Mouse (Mus musculus) ES-E14 (cell line): ENCODE measurements around the gene Nfib. TPM values are rescaled to one million over a fixed set of nuclear protein-coding genes. Genes with fewer than 3 reads are reported as not detected.

Experiments used
- DNase-seq: peaks from one replicate; pipeline ENCODE4 v3.0.0-alpha.2; 2013; ENCODE audit warnings: low read depth, low spot score
- H3K27ac ChIP-seq: 2 replicates; pipeline ENCODE4 v1.5.1; 2012; ENCODE audit warnings: low read depth, mild to moderate bottlenecking, low read length, moderate library complexity, mixed read lengths; ENCODE audit not compliant: poor library complexity, insufficient read depth, severe bottlenecking
- H3K36me3 ChIP-seq: 2 replicates; pipeline ENCODE4 v1.6.1; 2012; ENCODE audit warnings: mild to moderate bottlenecking, low read length, moderate library complexity, mixed read lengths; ENCODE audit not compliant: control insufficient read depth, poor library complexity, insufficient read depth, severe bottlenecking
- H3K4me1 ChIP-seq, 2 experiments: fragments of 150-350 bp in 1 of 2; sonication (generic) in 1 of 2; 2 replicates each; pipeline ENCODE4 v1.6.1; 2012; ENCODE audit warnings: low read length in 2 of 2, mild to moderate bottlenecking in 1 of 2, mixed read lengths in 1 of 2; ENCODE audit not compliant: control insufficient read depth in 2 of 2, insufficient read depth in 2 of 2, poor library complexity in 1 of 2
- H3K4me3 ChIP-seq, 2 experiments: fragments of 150-350 bp in 1 of 2; sonication (generic) in 1 of 2; 2 replicates each; pipeline ENCODE4 v1.5.1; 2012; ENCODE audit warnings: low read length in 2 of 2, low read depth in 1 of 2, mild to moderate bottlenecking in 1 of 2, mixed read lengths in 1 of 2; ENCODE audit not compliant: insufficient read depth in 1 of 2, poor library complexity in 1 of 2, severe bottlenecking in 1 of 2
- H3K9ac ChIP-seq: 2 replicates; pipeline ENCODE4 v1.6.1; 2012; ENCODE audit warnings: low read depth, mild to moderate bottlenecking, low read length, mixed read lengths; ENCODE audit not compliant: poor library complexity, insufficient read depth, severe bottlenecking
- H3K9me3 ChIP-seq: fragments of 150-350 bp; sonication (generic); 2 replicates; pipeline ENCODE4 v1.6.1; 2012; ENCODE audit warnings: low read depth, mild to moderate bottlenecking, low read length; ENCODE audit not compliant: control insufficient read depth, insufficient read depth
- CHD2 ChIP-seq: IDR thresholded peaks from 2 replicates; pipeline ENCODE4 v1.6.1; 2014; ENCODE audit warnings: mild to moderate bottlenecking, low read depth, low read length, inconsistent platforms
- HCFC1 ChIP-seq: IDR thresholded peaks from 2 replicates; pipeline ENCODE4 v1.6.1; 2012; ENCODE audit warnings: low read length, inconsistent platforms, borderline replicate concordance; ENCODE audit not compliant: insufficient read depth
- MAFK ChIP-seq: IDR thresholded peaks from 2 replicates; pipeline ENCODE4 v1.6.1; 2014; ENCODE audit warnings: mild to moderate bottlenecking, low read depth, low read length, inconsistent platforms; ENCODE audit not compliant: insufficient read depth
- ZC3H11A ChIP-seq: IDR thresholded peaks from 2 replicates; pipeline ENCODE4 v1.6.1; 2012; ENCODE audit warnings: low read depth, mild to moderate bottlenecking, inconsistent platforms, low read length, borderline replicate concordance
- ZNF384 ChIP-seq: IDR thresholded peaks from 2 replicates; pipeline ENCODE4 v1.6.1; 2012; ENCODE audit warnings: low read depth, low read length, inconsistent platforms
- in situ Hi-C, 2 experiments: fragments of 600-800 bp; cut with MboI; formaldehyde crosslinking; loops; one replicate each; pipeline ENCODE4 v1.15.1; 2025; ENCODE audit warnings: low sequenced_read_pairs in 2 of 2, inconsistent platforms in 1 of 2; ENCODE audit not compliant: unreplicated experiment in 2 of 2
- total RNA-seq: library from RNA; depleted of rRNA; stranded (reverse); fragments of 300-350 nt; gene quantifications from 2 replicates; pipeline ENCODE4 v1.2.3, GENCODE M21; 2012

Gene Nfib
- total RNA-seq, 1 experiment, result 8.9 TPM

DNA sequence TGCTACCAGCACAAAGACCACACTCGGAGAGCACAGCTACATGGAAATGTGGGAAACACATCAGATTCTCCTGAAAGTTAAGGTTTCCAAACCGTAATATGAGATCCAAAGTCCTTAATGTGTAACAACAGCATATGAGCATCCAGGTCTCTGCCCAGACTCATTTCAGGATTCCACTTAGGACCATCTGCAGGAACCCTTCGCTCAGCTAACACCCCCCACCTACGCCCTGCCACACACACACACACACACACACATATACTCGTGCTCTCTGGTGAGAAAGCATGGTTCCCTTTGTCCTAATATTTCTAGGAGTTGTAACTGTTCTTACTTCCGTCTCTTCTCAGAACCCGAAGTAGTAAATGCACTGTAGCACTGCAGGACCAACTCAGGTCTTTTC is 292.9 kb downstream of the Nfib start:
- H3K4me1 ChIP-seq, result peaks cover 5 to 9% of the 10 kb centered on the region in 2 experiments
- no peak for DNase-seq
- H3K36me3 ChIP-seq, result no peaks in the 10 kb centered on the region
- H3K9me3 ChIP-seq, result no peaks in the 10 kb centered on the region
- no peak overlapping the region for H3K9ac ChIP-seq
- H3K4me3 ChIP-seq, result no peak overlapping the region
- H3K27ac ChIP-seq, result no peak overlapping the region
- in situ Hi-C loops, result no loop called here
- no peak for TF ChIP-seq ZNF384
- TF ChIP-seq MAFK, result no peak
- TF ChIP-seq CHD2, result no peak
- TF ChIP-seq HCFC1, result no peak
- no peak for TF ChIP-seq ZC3H11A

DNA sequence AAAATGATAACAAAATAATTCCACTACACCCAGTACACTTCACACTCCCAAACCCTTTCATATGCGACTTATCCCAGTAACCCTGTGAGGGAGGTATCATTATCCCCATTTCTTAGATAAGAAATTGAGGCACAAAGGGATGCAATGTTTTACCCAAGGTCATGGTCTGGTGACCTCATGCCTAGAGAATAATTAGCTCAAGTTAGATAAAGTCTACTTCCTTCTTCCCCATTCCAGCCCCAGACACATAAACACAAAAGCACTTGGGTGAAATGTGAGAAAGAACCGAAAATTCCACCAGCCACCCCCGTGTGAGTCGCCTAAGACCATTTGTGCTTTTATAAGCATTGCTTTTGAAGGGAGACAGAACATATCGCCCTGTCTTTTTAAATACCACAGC is 293.6 kb downstream of the Nfib start:
- no peak overlapping the region for H3K27ac ChIP-seq
- DNase-seq, result no peak
- H3K36me3 ChIP-seq, result no peaks in the 10 kb centered on the region
- H3K4me1 ChIP-seq, result peaks cover 5 to 9% of the 10 kb centered on the region in 2 experiments
- no peak for TF ChIP-seq HCFC1
- no peak for TF ChIP-seq MAFK
- no peak for TF ChIP-seq ZC3H11A
- TF ChIP-seq CHD2, result no peak
- TF ChIP-seq ZNF384, result no peak
- in situ Hi-C loops, result no loop called here
- no peak overlapping the region for H3K9ac ChIP-seq
- H3K4me3 ChIP-seq, result no peak overlapping the region
- no peaks in the 10 kb centered on the region for H3K9me3 ChIP-seq

DNA sequence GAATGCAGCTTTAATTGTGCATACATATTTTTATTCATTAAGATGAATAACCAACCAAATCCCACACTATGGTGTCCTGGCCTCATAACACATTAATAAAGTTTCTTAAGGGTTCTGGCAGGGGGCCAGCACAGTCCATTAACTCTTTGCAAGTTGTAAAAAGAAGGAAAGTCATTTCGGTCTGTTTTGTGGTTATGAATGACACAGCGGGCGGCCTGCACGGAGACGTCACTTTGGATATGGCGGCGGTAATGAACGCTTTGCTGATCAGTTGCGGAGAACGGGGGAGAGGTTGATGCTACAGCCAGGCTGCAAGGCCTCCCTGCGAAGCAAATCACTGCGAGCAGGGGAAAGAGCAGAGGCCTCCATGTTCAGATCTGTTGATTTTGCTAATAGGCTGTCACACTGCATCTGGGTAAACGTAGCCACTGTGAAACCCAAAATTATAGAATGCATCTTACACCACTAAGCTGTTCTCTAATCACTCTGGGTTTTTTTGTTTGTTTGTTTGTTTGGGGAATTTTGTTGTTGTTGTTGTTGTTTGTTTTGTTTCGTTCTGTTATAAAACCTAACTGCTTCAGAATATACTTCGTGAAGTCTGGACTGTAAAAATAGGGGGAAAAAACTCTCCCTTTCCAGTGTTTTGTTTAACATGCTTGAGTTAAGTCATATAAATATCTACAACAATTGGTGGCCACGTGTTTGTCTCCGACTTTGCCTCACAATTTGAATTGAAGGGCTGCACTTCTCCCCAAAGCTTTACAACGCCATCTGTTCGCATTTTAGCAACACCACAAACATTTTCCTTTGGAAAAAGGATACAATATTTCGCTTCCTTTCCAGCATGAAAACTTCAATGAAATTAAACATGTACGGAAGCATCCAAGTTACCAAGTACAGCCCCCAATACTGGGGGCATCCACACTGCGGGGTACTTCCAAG is 296.8 kb downstream of the Nfib start:
- Histone ChIP-seq H3K4me1 (peaks cover 10 to 18% of the 10 kb centered on the region in 2 experiments), H3K9me3 (no peaks in the 10 kb centered on the region), H3K4me3 (no peak overlapping the region; a peak in 1 of 4 replicates), H3K9ac (peak overlapping the region; percentile 50; the same call in 1 of the 2 replicates), H3K36me3 (no peaks in the 10 kb centered on the region), H3K27ac (no peak overlapping the region)
- no peak for TF ChIP-seq ZC3H11A
- no peak for DNase-seq
- in situ Hi-C loops, result no loop called here

DNA sequence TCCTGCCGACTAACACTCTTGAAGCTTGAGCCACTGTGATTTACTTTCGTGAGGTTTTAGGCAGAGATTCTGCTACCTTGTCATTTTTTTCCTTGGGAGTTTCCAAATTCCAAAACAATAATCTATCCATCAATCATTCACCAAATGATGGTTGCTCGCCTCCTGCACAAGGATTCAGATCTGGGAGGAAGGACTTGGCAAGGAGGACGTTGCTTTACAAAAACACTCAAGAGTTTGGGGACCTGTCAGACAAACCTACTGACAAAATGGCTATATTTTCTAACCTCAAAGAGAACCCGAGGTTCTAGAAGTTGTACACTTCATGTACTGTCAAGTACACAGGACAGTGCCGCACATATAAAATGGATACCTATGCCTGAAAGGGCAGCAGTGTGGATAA is 299.0 kb downstream of the Nfib start:
- H3K27ac ChIP-seq, result no peak overlapping the region
- TF ChIP-seq ZNF384, result no peak
- no peak for TF ChIP-seq ZC3H11A
- no peak for TF ChIP-seq MAFK
- TF ChIP-seq CHD2, result no peak
- no peak for TF ChIP-seq HCFC1
- no peaks in the 10 kb centered on the region for H3K9me3 ChIP-seq
- in situ Hi-C loops, result no loop called here
- H3K9ac ChIP-seq, result no peak overlapping the region
- H3K4me3 ChIP-seq, result no peak overlapping the region
- peaks cover 14 to 19% of the 10 kb centered on the region in 2 experiments for H3K4me1 ChIP-seq
- H3K36me3 ChIP-seq, result no peaks in the 10 kb centered on the region
- no peak for DNase-seq

DNA sequence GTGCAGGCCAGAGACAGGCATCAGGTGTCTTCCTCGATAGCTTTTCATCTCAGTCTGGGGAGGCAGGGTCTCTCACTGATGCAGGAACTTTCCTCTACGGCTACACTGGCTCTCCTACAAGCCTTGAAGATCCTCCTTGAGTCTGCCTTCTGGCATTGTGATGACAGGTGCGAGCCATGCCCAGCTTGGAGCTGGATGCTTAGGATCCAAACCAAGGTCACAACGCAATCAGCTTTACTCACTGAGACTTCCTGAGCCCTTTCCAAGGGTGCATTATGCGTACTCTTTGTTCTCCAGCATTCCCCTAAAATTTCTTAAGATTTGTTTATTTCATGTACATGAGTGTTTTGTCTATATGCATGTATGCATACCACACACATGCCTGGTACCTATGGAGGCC is 299.8 kb downstream of the Nfib start:
- Histone ChIP-seq H3K27ac (no peak overlapping the region), H3K4me3 (no peak overlapping the region), H3K9me3 (no peaks in the 10 kb centered on the region), H3K36me3 (no peaks in the 10 kb centered on the region), H3K9ac (no peak overlapping the region), H3K4me1 (peaks cover 14 to 20% of the 10 kb centered on the region in 2 experiments)
- no peak for DNase-seq
- TF ChIP-seq HCFC1, result no peak
- TF ChIP-seq MAFK, result no peak
- no peak for TF ChIP-seq ZNF384
- no peak for TF ChIP-seq CHD2
- no peak for TF ChIP-seq ZC3H11A
- in situ Hi-C loops, result no loop called here
